Mouse (Mus musculus) urinary bladder, postnatal 25 days (tissue): Measurements from ENCODE around the gene Adam15.
A peak's percentile ranks its signal among the peaks of the same experiment; 100 is the strongest.

Experiments used
- DNase-seq: peaks from one replicate; pipeline ENCODE4 v3.0.0; 2022; ENCODE audit warnings: low spot score

Adam15 gene

GRCm38 (mm10) chr3:89383651-89384255 lies 34.0 kb upstream of the Adam15 start:
- DNase-seq = no peak

- DNase-seq = no peak
Measured at GRCm38 (mm10) chr3:89382950-89383349, 33.2 kb upstream of the Adam15 start.

GRCm38 (mm10) chr3:89382033-89382882 lies 32.5 kb upstream of the Adam15 start:
- DNase-seq = no peak

GRCm38 (mm10) chr3:89381233-89381632 lies 31.4 kb upstream of the Adam15 start:
- DNase-seq = no peak

GRCm38 (mm10) chr3:89380711-89381110 lies 30.9 kb upstream of the Adam15 start:
- no peak for DNase-seq

- no peak for DNase-seq
Measured at GRCm38 (mm10) chr3:89380291-89380690, 30.5 kb upstream of the Adam15 start.

- DNase-seq = no peak
Measured at GRCm38 (mm10) chr3:89379388-89380131, 29.8 kb upstream of the Adam15 start.

- DNase-seq = peak; percentile 77
Measured at GRCm38 (mm10) chr3:89378394-89379067, 28.7 kb upstream of the Adam15 start.

- DNase-seq = no peak
Measured at GRCm38 (mm10) chr3:89377831-89378230, 28.0 kb upstream of the Adam15 start.

- no peak for DNase-seq
Measured at GRCm38 (mm10) chr3:89373581-89374231, 23.9 kb upstream of the Adam15 start.

GRCm38 (mm10) chr3:89367338-89367737 lies 17.5 kb upstream of the Adam15 start:
- no peak for DNase-seq

- DNase-seq = no peak
Measured at GRCm38 (mm10) chr3:89365486-89366414, 16.0 kb upstream of the Adam15 start.

- DNase-seq = no peak
Measured at GRCm38 (mm10) chr3:89365153-89365485, 15.3 kb upstream of the Adam15 start, which contains the start of gene Dcst1. TSS of gene Dcst1 (minus strand) at chr3:89365253.

- DNase-seq = no peak
Measured at GRCm38 (mm10) chr3:89364631-89365030, 14.8 kb upstream of the Adam15 start.

- DNase-seq = no peak
Measured at GRCm38 (mm10) chr3:89361675-89362074, 11.9 kb upstream of the Adam15 start, which contains the start of gene Dcst2. TSS of gene Dcst2 (plus strand) at chr3:89361975.

GRCm38 (mm10) chr3:89360237-89360636 lies 10.4 kb upstream of the Adam15 start:
- DNase-seq = no peak

- no peak for DNase-seq
Measured at GRCm38 (mm10) chr3:89359630-89360029, 9.8 kb upstream of the Adam15 start.

- DNase-seq = no peak
Measured at GRCm38 (mm10) chr3:89356029-89356428, 6.2 kb upstream of the Adam15 start.

- no peak for DNase-seq
Measured at GRCm38 (mm10) chr3:89355512-89355902, 5.7 kb upstream of the Adam15 start.

- DNase-seq = peak; percentile 90
Measured at GRCm38 (mm10) chr3:89354816-89355511, 5.2 kb upstream of the Adam15 start.
